Mouse (Mus musculus) kidney, postnatal 0 days (tissue): ENCODE measurements around the gene Slc25a12. TPM values are rescaled to one million over a fixed set of nuclear protein-coding genes. Genes with fewer than 3 reads are reported as not detected.

Experiments used
- ATAC-seq: fragments of 200-750 bp; cut with Nextera tagmentation; replicated peaks from 2 replicates; pipeline ENCODE4 v1.8.0; 2017; ENCODE audit warnings: low read depth, moderate number of reproducible peaks, moderate TSS enrichment, moderate library complexity; ENCODE audit not compliant: low FRiP score
- DNase-seq: peaks from one replicate; pipeline ENCODE4 v3.0.0-alpha.2; 2016; ENCODE audit warnings: low spot score
- H3K27ac ChIP-seq: fragments of 300-500 bp; sonication (generic); 2 replicates; pipeline ENCODE4 v1.5.1; 2014; ENCODE audit warnings: mild to moderate bottlenecking
- H3K27me3 ChIP-seq: fragments of 300-500 bp; sonication (generic); 2 replicates; pipeline ENCODE4 v1.6.1; 2014; ENCODE audit warnings: low read length, mixed read lengths; ENCODE audit not compliant: insufficient read depth
- H3K36me3 ChIP-seq: fragments of 300-500 bp; sonication (generic); 2 replicates; pipeline ENCODE4 v1.6.1; 2014; ENCODE audit warnings: low read length, mixed read lengths; ENCODE audit not compliant: insufficient read depth
- H3K4me1 ChIP-seq: fragments of 300-500 bp; sonication (generic); replicated peaks from 2 replicates; pipeline ENCODE4 v1.6.1; 2014; ENCODE audit warnings: antibody characterized with exemption, low read length, mixed read lengths; ENCODE audit not compliant: insufficient read depth
- H3K4me2 ChIP-seq: fragments of 300-500 bp; sonication (generic); 2 replicates; pipeline ENCODE4 v1.6.1; 2014; ENCODE audit warnings: mild to moderate bottlenecking, low read length, moderate library complexity, mixed read lengths
- H3K4me3 ChIP-seq: fragments of 300-500 bp; sonication (generic); replicated peaks from 2 replicates; pipeline ENCODE4 v1.5.1; 2014; ENCODE audit warnings: low read depth, low read length
- H3K9ac ChIP-seq: fragments of 300-500 bp; sonication (generic); 2 replicates; pipeline ENCODE4 v1.6.1; 2014; ENCODE audit warnings: low read depth, low read length
- H3K9me3 ChIP-seq: fragments of 300-500 bp; sonication (generic); replicated peaks from 2 replicates; pipeline ENCODE4 v1.6.1; 2016; ENCODE audit warnings: low read length, inconsistent platforms, mixed read lengths
- CTCF ChIP-seq: IDR thresholded peaks from 2 replicates; pipeline ENCODE4 v1.5.1; 2016; ENCODE audit warnings: antibody characterized with exemption, low read depth, mild to moderate bottlenecking, moderate library complexity
- WGBS: fragments of 180-500 bp; shearing (Covaris S2); extraction: QIAGEN DNeasy Blood & Tissue Kit; methylation state at CpG from one replicate; pipeline ENCODE4 v1.1.7; 2014; 5-methylcytosine and 5-hydroxymethylcytosine counted together
- polyA plus RNA-seq: library from polyadenylated mRNA; unstranded; fragments of >200 nt; fragmentation: Nextera tagmentation; extraction: Ambion mirVana; gene quantifications from 2 replicates; pipeline ENCODE4 v1.2.1, GENCODE M21; 2015

Gene Slc25a12
- polyA plus RNA-seq, 1 experiment from 2014 or later = 51.4 TPM

DNA sequence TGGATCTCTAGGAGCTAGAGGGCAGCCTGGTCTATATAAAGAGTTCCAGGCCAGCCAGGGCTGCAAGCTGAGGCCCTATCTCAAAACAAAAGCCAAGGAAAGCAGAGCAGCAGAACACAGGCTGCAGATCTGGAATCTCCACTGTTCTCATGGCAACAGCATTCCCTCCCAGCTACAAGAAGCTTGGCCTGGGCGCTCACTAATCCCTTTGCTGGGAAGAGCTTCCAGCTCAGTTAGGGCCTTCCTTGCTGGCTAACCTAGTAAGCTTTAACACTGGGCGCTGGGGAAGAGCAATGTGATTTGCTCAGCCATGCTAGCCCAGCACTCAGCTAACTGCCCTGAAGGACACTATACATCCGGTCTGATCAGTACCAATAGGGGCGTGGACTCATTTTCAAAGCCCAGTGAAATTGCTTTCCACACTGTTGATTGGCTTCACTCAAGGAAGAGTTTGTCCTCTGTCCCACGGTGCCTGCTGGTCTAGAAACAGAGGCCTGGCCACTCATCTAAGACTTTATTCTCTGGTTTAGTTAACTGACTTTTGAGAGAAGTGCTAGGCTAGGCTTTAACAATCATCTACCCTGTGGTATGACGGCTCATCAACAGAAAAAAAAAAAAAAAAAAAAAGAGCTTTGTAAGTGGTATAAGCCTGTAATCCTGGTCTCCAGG is 77.3 kb downstream of the Slc25a12 start:
- no peak for DNase-seq
- Histone ChIP-seq H3K4me2 (no peak overlapping the region), H3K4me3 (no peak overlapping the region), H3K27me3 (no peaks in the 10 kb centered on the region), H3K9ac (no peak overlapping the region), H3K36me3 (no peaks in the 10 kb centered on the region), H3K4me1 (no peaks in the 10 kb centered on the region; the same call in 1 of the 2 replicates), H3K9me3 (no peaks in the 10 kb centered on the region), H3K27ac (no peak overlapping the region)
- no peak for TF ChIP-seq CTCF
- WGBS = 56% methylated on average over 6 of the region's 6 CpGs
- no peak for ATAC-seq

DNA sequence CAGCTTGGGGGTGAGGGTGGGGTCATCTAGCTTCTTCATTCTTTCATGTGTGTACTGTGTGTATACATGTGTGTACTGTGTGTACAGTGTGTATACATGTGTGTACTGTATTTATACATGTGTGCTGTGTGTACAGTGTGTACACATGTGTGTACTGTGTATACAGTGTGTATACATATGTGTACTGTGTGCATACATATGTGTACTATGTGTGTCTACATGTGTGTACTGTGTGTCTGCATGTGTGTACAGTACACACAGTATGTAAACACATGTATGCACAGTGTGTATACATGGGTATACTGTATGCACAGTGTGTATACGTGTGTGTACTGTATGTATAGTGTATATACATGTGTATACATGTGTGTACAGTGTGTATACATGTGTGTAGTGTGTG is 85.6 kb downstream of the Slc25a12 start:
- Histone ChIP-seq H3K27me3 (no peaks in the 10 kb centered on the region), H3K4me2 (no peak overlapping the region), H3K4me3 (no peak overlapping the region), H3K4me1 (no peaks in the 10 kb centered on the region), H3K36me3 (peaks cover 6% of the 10 kb centered on the region; the same call in 1 of the 2 replicates), H3K27ac (no peak overlapping the region), H3K9ac (no peak overlapping the region), H3K9me3 (no peaks in the 10 kb centered on the region)
- DNase-seq (no peak), ATAC-seq (no peak)
- no peak for TF ChIP-seq CTCF
- 92% methylated on average over 1 of the region's 1 CpGs for WGBS

DNA sequence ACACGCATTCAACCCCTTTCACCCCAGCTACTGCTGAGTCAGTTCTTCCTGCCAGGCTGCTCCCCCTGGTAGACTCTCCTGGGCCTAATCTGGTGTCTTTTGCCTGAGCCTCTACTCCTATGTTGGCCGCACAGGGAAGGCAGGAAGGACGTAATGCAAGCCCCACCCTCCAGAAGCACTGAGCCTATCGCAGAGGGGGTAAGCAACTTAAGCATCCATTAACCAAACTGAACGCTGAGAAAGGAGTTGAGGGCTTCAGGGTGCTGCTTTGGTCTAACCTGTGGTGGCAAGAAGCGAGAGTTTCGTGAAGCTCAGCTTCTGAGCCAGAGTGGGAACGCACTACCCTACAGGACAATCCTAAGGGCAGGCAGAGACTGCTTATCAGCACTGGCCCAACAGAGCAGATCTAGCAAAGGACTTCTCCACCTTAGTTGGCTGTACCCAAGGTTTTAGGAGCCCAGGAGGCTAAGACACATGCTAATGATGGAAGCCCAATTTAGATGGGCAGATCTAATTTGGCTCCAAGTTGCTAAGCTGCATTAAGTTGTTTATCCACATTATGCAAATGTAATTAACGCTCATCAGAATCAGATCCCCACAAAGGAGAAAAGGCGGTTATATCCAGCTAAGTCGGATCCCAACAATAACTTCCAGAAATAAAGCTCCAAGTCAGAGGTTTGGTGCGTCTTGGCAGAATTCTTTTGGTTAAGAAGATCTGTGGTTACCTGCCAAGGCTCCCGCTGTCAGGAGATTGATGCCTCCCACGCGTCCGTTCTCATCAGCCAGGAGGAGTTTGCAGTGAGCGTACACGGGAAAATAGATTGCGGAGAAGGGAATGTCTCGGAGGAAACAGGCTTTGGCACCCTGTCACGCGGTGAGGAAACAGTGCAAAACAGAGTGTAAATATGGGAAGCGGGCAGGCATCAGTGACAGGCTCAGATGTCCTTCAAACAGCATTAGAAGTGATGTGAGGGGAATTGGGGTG is 88.5 kb downstream of the Slc25a12 start:
- 67% methylated on average over 23 of the region's 23 CpGs for WGBS
- Histone ChIP-seq H3K27ac (no peak overlapping the region), H3K9me3 (no peaks in the 10 kb centered on the region), H3K4me1 (no peaks in the 10 kb centered on the region), H3K4me3 (no peak overlapping the region), H3K9ac (no peak overlapping the region), H3K4me2 (no peak overlapping the region), H3K36me3 (peaks cover 6% of the 10 kb centered on the region; the same call in 1 of the 2 replicates), H3K27me3 (no peaks in the 10 kb centered on the region)
- no peak for DNase-seq
- ATAC-seq = no peak
- TF ChIP-seq CTCF = no peak

DNA sequence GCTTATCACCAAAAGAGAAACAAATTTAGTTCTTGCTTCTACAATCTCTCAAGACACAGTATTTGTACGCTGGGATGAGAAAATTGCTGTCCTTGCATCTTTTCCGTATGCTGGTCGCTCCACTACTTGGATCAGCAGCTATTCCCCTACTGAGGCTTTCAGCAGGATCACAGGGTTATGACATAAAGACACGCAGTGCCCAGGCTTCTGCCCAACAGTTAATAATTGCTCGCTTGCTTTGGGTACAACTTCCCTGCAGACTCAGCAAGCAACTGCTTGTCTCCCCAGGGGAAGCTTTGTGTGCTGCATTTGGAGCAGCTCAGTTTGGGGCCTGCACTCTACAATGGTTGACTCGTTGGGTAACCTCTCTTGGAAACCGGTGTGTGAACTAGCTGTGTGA is 91.8 kb downstream of the Slc25a12 start:
- Histone ChIP-seq H3K4me2 (no peak overlapping the region), H3K4me1 (no peaks in the 10 kb centered on the region), H3K27me3 (no peaks in the 10 kb centered on the region), H3K4me3 (no peak overlapping the region), H3K36me3 (no peaks in the 10 kb centered on the region), H3K9ac (no peak overlapping the region), H3K27ac (no peak overlapping the region), H3K9me3 (no peaks in the 10 kb centered on the region)
- TF ChIP-seq CTCF = no peak
- DNase-seq (no peak), ATAC-seq (no peak)
- WGBS = 80% methylated on average over 7 of the region's 7 CpGs

DNA sequence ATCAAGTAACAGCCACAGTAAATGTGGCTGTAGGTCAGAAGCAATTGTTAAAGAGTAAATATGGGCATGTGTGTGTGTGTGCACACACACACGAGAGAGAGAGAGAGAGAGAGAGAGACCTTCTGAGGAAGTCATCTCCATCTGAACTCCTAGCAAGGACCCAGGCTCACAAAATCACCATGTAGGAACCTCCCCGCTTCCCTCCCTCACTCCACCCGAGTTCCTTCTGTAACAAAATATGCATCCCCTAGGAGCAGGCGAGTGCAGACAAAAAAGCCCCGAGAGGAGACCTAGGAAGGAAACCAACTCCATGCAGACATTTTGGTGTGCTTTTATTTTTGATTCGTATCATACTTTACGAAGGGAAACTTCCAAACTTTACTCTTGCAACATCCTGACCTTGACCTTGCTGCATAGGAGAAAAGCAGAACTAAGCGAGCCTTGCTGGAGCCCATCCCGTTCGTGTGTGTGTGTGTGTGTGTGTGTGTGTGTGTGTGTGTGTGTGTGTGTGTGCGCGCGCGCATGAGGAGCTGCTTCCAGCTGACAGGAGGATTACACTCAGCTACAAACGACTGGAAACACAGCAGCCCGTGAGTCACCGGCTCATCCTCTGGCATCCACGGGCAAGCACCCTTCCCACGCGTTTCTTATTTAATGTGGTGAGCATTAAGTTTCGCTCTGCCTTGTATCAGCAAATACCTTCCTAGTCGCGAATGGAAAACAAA is 93.4 kb downstream of the Slc25a12 start:
- 0 out of 2 replicates have a peak, but pooled peaks have one; percentile 7 for TF ChIP-seq CTCF
- Histone ChIP-seq H3K9ac (0 out of 2 replicates have a peak overlapping the region, but pooled peaks have one; percentile 24), H3K4me2 (peak overlapping the region; percentile 43), H3K27ac (peak overlapping the region; percentile 47; the same call in 1 of the 2 replicates), H3K4me1 (no peaks in the 10 kb centered on the region), H3K9me3 (no peaks in the 10 kb centered on the region), H3K36me3 (no peaks in the 10 kb centered on the region), H3K27me3 (no peaks in the 10 kb centered on the region), H3K4me3 (peak overlapping the region; percentile 27)
- 30% methylated on average over 23 of the region's 23 CpGs for WGBS
- DNase-seq = peak; percentile 84
- no peak; the same call in 1 of the 2 replicates for ATAC-seq

DNA sequence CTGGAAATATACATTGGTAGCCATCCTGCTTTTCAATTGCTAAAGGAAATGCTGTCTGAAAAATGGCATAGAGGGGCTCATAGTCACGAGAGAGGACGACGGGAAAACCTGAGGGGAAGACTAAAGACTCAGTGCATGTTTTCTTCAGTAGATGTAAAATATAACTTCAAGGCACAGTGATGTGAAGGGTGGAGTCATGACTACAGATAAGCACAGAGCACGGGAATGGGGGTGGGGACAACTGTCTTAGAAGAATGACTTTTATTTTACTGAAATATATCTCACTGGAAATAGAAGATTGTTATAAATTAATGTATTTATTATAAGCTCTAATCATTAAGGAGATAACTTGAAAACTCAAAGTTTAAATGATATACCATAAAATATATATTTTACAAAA is 97.5 kb downstream of the Slc25a12 start:
- H3K27ac ChIP-seq = no peak overlapping the region
- H3K4me1 ChIP-seq = no peaks in the 10 kb centered on the region
- 66% methylated on average over 4 of the region's 4 CpGs for WGBS
- H3K9ac ChIP-seq = no peak overlapping the region
- H3K4me2 ChIP-seq = no peak overlapping the region
- ATAC-seq (no peak), DNase-seq (no peak)
- no peaks in the 10 kb centered on the region for H3K9me3 ChIP-seq
- TF ChIP-seq CTCF = no peak
- H3K36me3 ChIP-seq = 0 out of 2 replicates have a peak, but pooled peaks cover 8% of the 10 kb centered on the region
- H3K27me3 ChIP-seq = no peaks in the 10 kb centered on the region
- no peak overlapping the region for H3K4me3 ChIP-seq
